Mouse (Mus musculus) retina, adult 2 months (tissue): ENCODE results near the gene Fdxr.

ENCODE experiments used
- DNase-seq: peaks from one replicate; pipeline ENCODE4 v3.0.0-alpha.2; 2012; ENCODE audit warnings: low read depth, low spot score

Gene Fdxr

DNA sequence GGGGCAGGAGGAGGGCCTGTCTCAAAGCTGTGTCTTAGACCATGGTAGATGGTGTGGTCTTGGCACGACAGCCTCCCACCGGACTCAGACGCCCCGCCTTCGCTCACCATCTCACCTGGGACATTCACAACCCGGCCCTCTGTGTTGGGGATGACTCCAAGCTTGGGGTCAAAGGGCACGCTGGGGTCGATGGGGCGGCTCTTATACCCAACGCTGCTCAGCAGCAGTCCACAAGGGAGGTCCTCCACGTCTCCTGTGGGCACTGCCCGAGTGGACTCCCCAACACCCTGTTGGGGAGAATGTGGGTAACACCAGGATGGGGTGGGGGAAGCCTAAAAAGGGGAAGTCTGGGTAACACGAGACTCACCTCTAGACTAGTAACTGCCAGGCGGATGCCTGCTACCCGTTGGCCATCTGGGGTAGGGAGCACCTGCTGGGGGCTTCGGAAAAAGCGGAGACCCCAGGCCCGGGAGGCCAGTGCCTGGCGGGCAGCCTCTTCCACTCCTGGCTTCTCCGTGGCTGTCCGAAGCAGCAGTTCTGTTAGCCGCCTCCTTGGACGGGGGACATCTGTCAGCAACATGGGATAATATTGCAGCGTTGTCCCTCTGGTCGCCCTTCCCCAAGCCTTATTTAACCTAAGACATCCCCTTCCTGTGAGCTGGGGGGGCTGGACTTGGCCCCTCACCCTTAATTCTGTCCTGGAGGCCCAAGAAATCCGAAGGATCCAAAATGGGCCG is 7.4 kb downstream of the Fdxr start:
- no peak for DNase-seq

DNA sequence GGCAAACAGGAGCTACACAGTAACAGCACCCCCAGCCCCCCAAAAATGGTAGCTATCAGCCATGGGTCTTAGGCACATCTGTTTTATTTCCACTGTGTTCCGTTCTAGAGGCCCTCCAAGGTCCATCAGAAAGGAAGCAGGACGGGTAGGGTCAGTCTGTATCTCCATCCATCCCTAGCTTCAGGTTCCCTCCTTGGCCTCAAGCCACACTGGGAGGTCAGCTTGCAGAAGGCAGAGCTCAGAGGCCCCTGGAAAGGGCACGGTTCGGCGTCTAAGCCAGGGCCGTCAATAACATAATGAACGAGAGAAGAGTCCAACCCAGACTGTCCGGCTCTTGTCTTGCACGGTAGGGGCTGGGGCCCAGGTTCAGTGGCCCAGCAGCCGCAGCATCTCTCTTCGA is 8.9 kb downstream of the Fdxr start:
- no peak for DNase-seq

DNA sequence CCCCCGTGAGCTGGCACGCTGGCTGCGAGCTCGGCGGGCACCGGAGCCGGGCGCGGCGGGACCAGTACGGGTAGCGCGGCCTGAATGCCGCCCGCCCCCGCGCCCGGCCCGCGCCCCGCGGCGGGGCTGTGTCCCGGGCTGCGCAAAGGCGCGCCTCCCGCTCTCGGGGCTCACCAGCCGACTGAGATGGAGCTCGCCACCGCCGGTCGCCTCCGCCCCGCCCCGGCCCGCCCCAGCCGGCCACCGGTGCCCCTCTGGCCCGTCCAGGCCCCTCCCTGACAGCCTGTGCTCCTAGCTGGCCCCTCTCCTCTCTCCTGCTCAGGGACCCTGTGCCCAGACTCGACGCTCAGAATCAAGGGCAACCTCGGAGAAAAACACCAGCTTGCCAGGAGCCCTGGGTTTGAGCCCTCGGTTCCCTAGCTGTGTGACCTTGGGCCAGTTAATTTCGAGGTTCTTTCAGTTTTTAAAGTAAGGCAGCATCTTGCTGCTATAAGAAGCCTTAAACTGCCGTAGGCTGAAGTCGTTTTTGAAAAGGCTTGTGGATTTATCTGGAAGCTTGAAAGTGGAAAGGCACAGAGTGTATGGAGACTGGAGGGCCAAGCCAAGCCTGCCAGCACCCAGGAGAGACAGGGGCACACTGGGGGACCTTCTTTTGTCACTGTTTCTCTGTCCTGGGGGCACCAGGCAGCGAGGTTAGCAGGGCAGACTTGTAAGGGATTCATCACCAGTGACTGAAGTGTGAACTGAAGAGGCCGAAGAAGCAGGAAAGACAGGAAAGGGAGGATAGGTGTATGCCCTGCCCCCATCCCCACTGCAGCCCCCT is 9.6 kb downstream of the Fdxr start, which contains the start of gene Grin2c:
TSS of gene Grin2c (minus strand) at position 183 of the 823 bp plus-strand sequence.
- DNase-seq, result no peak

DNA sequence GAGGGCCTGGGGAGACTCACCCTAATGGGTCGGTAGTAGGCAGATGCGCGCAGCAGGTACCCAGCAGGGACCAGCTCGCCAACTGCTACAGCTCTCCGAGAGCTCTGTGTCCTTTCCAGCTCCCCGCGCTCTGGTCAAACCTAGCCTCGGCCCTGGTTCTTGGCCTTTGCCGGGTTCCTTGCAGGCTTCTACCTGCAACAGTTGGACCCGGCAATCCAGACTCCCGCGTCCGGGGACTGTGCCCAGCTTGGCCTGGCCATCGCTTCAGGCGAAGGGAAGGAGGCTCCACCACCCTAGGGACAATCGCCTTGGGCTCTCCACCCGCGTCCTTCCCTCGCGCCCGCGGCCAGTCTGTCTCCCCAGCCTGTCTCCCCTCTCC is 10.5 kb downstream of the Fdxr start:
- no peak for DNase-seq

- no peak for DNase-seq
Observed at GRCm38 (mm10) chr11:115265771-115266399, 11.0 kb downstream of the Fdxr start.

DNA sequence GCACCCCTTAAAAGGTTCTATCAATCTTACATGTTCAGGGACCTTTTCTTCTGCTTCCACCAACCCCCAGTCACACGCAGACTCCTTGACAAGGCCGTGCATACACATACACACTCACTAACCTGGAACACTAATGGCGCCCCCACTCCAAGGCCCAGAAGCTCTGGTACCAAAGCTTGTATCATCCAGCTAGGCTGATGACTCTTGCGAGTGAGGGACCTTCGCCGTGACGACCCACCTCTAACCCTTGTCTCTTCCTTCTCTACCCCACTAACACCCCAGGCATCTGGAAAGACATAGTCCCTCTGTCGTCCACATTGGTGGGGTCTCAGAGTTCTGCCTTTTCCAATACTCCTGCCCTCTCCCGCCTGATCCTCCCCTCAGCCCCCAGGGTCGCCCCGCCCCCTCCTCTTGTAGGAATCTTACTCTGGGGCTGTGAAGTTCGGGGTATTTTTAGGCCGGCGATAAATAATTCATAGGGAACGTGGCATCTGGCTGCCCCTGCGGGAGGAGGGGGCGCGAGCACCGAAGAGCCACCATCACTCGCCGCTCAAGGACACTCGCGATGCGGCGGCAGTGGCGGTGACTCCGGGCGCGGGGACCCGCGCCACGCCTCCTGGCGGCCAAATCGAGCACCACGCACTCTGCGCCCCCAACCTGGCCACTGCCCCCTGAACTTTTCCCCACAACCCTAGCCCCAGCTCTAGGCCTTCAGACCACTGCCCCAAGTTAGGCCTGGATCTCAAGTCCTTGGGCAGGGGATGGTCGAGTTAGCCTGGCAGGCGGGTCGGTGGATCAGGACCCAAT is 11.8 kb downstream of the Fdxr start:
- DNase-seq, result no peak

DNA sequence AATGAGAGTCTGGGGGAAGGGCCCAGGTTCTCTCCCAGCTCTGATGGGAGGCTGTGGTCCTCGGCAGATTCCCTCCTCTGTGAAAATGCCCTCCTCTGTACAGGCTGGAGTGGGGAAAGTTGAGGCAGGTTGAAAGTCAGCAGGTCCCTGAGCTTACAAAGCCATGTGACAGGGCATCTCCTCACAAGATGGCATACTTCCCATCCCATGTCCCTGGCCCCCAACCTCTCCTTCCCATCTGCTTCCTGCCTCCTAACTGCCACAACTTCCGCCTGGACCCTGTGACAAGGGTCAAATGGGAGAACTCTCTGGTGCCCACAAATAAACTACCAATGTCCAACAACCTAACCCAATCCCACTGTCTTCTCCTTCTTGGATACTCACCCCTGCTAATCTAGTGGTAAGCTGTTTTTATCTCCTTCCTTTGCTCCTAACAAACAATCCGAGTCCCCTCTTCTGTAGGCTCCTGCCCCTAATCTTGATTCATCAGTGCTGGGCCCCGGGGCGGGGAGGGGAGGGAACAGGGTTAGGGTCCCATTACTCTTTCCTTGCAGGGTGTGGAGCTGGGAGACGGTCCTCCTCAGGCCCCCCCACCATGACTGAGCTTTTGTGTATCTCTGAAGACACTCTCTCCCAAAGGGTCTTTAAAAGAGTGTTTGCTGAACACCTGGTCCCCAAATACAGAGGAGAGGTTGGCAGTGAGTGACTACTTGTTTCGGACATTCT is 12.6 kb downstream of the Fdxr start:
- no peak for DNase-seq

- no peak for DNase-seq
Observed at GRCm38 (mm10) chr11:115262954-115263353, 13.9 kb downstream of the Fdxr start.

DNA sequence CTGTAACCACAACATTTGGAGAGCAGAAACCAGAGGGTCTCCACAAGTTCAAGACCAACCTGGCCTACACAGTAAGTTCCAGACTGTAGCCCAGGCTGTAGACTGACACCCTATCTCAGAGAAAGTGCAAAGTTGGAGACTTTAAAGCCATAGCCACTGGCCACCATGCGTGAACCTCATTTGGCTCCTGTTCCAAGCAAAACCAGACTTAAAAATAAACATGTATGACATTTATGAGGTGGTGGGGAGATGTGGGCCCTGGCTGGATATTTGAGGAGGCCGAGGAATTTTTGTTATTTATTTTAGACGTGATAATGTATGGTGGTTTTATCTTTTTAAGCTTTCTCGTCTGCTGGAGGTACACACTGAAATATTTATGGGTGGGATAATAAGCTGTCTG is 17.7 kb downstream of the Fdxr start:
- no peak for DNase-seq

- DNase-seq, result no peak
Observed at GRCm38 (mm10) chr11:115257775-115258510, 18.9 kb downstream of the Fdxr start.

GRCm38 (mm10) chr11:115251258-115251657 is 25.6 kb downstream of the Fdxr start:
- no peak for DNase-seq

GRCm38 (mm10) chr11:115250405-115251090 is 26.3 kb downstream of the Fdxr start:
- DNase-seq, result no peak

DNA sequence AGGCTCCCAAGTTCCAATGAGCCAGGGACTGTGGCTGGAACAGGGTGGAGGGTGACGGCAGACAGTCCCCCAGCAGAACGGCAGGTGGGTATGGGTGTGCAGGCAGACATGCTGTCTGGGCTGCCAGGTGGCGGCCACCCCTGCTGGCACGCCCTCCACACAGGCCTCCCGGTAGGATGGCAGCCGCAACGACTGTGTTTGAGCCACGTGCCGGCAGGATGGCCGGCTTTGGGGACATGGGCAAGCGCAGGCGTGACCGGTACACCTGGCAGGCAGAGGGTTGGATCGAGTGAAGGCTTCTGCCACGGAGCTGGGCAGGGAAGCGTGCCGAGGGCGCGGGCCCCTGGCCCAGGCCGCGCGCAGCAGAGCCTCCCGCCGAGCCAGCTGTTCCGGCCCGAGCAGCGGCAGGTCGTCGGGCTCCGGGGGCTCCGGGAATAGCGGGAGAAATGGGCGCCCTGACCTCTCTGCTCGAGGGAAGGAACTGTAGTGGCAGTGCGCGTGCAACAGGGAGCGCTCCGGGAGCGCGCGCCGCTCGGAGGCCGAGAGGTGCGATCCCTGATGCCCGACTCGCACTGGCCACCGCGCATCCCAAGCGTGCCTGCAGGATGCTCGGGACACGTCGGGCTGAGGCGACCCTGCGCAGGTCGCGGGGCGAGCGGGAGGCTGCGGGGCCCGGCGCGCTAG is 27.0 kb downstream of the Fdxr start:
- no peak for DNase-seq

- DNase-seq, result no peak
Observed at GRCm38 (mm10) chr11:115247945-115248344, 28.9 kb downstream of the Fdxr start.

- no peak for DNase-seq
Observed at GRCm38 (mm10) chr11:115247240-115247639, 29.6 kb downstream of the Fdxr start.

GRCm38 (mm10) chr11:115246386-115246785 is 30.5 kb downstream of the Fdxr start:
- no peak for DNase-seq

DNA sequence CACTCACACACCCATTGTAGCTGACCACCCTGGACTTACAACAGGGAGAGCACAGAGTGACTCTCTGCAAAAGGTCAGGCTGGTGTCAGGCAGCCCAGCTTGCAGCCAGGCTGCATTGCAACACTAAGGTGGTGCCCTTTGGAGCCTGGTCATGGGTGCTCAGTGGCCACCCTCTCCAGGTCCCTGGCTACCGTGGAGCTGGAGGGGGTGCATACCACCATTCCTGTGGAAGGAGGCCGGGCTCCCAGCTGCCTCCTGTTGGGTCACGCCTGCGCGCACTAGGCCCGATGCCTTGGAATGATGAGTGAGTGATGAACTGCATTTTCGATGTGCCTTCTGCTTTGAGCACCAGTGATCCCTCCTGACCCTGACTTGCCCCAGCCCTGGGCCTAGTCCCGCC is 32.0 kb downstream of the Fdxr start:
- no peak for DNase-seq

- DNase-seq, result no peak
Observed at GRCm38 (mm10) chr11:115243783-115244182, 33.1 kb downstream of the Fdxr start.

- DNase-seq, result no peak
Observed at GRCm38 (mm10) chr11:115242746-115243145, 34.1 kb downstream of the Fdxr start.
